Mouse (Mus musculus): Measurements from ENCODE around the gene Zdhhc20. TPM values are rescaled to one million over a fixed set of nuclear protein-coding genes. Genes with fewer than 3 reads are reported as not detected.
A peak's percentile ranks its signal among the peaks of the same experiment; 100 is the strongest.
"Not testable (repeated sequence)": the region's sequence is repeated elsewhere in the genome, so short reads cannot be mapped to it uniquely, and the experiment has no call there.

Gene Zdhhc20
- polyA plus RNA-seq, 1 experiment, result 5.1 TPM

DNA sequence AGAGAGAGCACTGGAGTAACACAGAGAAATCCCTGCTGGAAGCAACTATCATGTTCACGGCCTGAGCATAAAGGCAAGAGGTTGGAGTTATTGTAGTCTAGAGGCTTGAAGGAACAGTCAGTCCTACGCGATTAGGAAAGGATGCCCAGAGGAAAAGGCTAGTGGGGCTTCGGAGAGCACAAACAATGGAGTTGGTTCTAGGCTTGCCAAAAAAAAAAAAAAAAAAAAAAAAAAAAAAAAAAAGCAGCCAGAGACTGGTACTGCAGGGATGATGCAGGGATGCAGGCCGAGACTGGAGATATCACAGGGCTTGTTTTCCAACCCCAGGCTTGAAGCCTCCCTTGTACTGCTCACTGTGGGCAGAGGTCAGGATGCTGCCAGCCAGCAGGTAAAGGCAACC lies 19.2 kb upstream of the Zdhhc20 start:
- H3K27ac ChIP-seq (replicated peaks; ENCODE audit: low read depth, low read length), result no peak overlapping the region
- peaks cover 10% of the 10 kb centered on the region for H3K4me1 ChIP-seq (ENCODE audit: control insufficient read depth, insufficient read depth, insufficient read length, low read length)
- no peak overlapping the region for H3K4me3 ChIP-seq (ENCODE audit: insufficient read depth, low read depth, low read length)

- Histone ChIP-seq H3K27ac (replicated peaks; ENCODE audit: low read depth, low read length) (peak overlapping the region; percentile 71), H3K4me3 (ENCODE audit: insufficient read depth, low read depth, low read length) (no peak overlapping the region), H3K4me1 (ENCODE audit: control insufficient read depth, insufficient read depth, insufficient read length, low read length) (peaks cover 10% of the 10 kb centered on the region)
Measured at GRCm38 (mm10) chr14:57908431-57908830, 18.4 kb upstream of the Zdhhc20 start.

GRCm38 (mm10) chr14:57901998-57902397 lies 11.9 kb upstream of the Zdhhc20 start:
- H3K4me3 ChIP-seq (ENCODE audit: insufficient read depth, low read depth, low read length), result no peak overlapping the region
- H3K27ac ChIP-seq (replicated peaks; ENCODE audit: low read depth, low read length), result no peak overlapping the region
- no peaks in the 10 kb centered on the region for H3K4me1 ChIP-seq (ENCODE audit: control insufficient read depth, insufficient read depth, insufficient read length, low read length)

GRCm38 (mm10) chr14:57896882-57897281 lies 6.8 kb upstream of the Zdhhc20 start:
- Histone ChIP-seq H3K4me3 (ENCODE audit: insufficient read depth, low read depth, low read length) (no peak overlapping the region), H3K4me1 (ENCODE audit: control insufficient read depth, insufficient read depth, insufficient read length, low read length) (no peaks in the 10 kb centered on the region), H3K27ac (replicated peaks; ENCODE audit: low read depth, low read length) (no peak overlapping the region)

DNA sequence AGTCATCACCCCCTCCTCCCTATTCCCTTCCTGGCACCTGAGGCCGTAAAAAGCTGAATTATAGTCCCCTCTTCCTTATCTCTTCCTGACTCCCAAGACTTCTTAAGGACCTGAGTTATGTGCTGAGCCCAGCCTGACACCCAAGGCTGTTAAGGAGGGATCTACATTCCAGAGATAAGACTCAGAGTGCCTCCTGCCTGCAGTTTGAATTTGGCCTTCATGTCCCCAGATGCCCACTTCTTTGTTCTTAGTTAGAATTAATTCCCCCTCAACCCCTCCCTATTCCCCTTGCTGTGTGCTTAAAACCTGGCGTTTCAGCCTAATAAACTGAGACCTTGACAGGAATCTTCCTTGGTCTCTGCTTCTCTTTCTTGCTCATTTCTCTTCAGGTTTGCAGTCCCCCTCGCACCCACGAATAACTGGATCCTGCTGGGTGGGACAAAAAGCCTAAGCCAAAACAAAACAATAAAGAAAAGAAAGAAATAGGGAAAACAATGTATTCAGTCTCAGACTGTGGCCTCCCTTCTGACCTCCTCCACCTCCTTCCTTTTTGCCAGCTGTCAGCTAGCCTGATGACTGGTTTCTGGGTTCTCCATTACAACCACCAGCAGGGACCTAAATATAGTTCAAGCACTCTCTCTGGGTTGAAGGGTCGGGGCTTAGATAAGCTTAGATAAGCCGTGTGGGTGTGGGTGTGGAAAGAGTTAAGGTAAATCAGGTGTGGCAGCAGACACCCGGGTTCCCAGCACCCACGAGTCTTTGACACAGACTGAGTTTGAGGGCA lies 6.2 kb upstream of the Zdhhc20 start:
- H3K4me3 ChIP-seq (ENCODE audit: insufficient read depth, low read depth, low read length); H3K27ac ChIP-seq (replicated peaks; ENCODE audit: low read depth, low read length); H3K4me1 ChIP-seq (ENCODE audit: control insufficient read depth, insufficient read depth, insufficient read length, low read length): not testable (repeated sequence)

DNA sequence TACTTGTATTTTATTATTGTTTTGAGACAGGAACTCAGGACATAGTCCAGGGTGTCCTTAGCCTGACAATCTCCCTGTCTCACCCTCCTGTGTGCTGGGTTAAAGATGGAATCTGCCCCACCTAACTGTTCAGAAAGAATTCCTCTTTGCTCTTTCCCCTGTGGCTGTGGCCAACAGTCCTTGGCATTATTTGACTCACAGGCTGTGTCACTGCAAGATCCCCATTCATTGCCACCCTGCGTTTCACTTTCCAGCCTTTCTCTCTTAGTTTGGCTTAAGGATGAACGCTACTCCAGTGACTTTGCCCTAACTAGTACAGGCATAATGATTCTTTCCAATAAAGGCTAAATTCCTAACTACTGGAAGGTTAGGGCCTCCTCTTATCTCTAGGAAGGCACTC lies 4.3 kb upstream of the Zdhhc20 start:
- H3K4me1 ChIP-seq (ENCODE audit: control insufficient read depth, insufficient read depth, insufficient read length, low read length), result no peaks in the 10 kb centered on the region
- H3K4me3 ChIP-seq (ENCODE audit: insufficient read depth, low read depth, low read length), result no peak overlapping the region
- no peak overlapping the region for H3K27ac ChIP-seq (replicated peaks; ENCODE audit: low read depth, low read length)

DNA sequence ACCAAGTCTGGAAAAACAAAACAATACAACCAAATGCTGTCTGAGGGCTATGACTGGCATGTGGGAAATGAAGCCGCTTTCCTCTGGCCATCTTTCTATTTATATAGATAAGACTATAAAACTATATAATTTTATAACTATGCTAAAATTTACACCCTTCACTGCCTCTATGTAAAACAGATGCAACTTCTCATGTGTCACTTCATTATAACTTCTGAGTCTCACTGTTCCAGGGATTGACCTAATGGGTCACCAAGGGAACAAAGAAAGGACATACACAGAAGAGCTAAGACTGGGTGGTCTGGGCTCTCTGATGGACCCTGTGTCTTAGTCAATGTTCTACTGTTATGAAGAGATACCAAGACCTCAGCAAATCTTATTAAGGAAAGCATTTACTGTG lies 2.9 kb upstream of the Zdhhc20 start:
- no peak overlapping the region for H3K27ac ChIP-seq (replicated peaks; ENCODE audit: low read depth, low read length)
- 0 out of 2 replicates have a peak, but pooled peaks cover 4% of the 10 kb centered on the region for H3K4me1 ChIP-seq (ENCODE audit: control insufficient read depth, insufficient read depth, insufficient read length, low read length)
- no peak overlapping the region for H3K4me3 ChIP-seq (ENCODE audit: insufficient read depth, low read depth, low read length)

GRCm38 (mm10) chr14:57889541-57890010 lies 500 bp downstream of the Zdhhc20 start:
- H3K4me1 ChIP-seq (ENCODE audit: control insufficient read depth, insufficient read depth, insufficient read length, low read length), result 0 out of 2 replicates have a peak, but pooled peaks cover 5% of the 10 kb centered on the region
- H3K4me3 ChIP-seq (ENCODE audit: insufficient read depth, low read depth, low read length), result peak overlapping the region; percentile 97
- H3K27ac ChIP-seq (replicated peaks; ENCODE audit: low read depth, low read length), result peak overlapping the region; percentile 63

GRCm38 (mm10) chr14:57887171-57887570 lies 2.9 kb downstream of the Zdhhc20 start:
- H3K4me1 ChIP-seq (ENCODE audit: control insufficient read depth, insufficient read depth, insufficient read length, low read length), result peaks cover 14% of the 10 kb centered on the region; the same call in 1 of the 2 replicates
- H3K27ac ChIP-seq (replicated peaks; ENCODE audit: low read depth, low read length), result peak overlapping the region; percentile 18; the same call in 1 of the 2 replicates
- H3K4me3 ChIP-seq (ENCODE audit: insufficient read depth, low read depth, low read length), result no peak overlapping the region

DNA sequence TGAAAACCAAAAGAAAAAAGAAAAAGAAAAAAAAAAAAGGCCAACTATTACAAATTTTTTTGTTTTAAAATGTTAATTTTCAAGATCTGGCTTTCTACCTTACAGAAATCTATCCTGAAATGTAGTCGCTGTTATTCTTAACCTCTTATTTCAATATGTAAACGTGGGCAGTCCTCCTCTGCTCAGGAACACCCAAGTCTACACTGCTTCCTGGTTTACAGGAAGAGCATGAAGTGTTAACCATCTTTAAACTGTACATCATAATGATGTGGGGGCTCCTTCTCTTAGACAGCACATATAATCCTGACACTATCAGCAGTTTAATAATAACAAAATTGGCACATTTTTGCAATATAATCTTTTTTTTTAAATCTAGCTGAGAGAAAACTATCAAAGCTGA lies 4.0 kb downstream of the Zdhhc20 start:
- H3K4me1 ChIP-seq (ENCODE audit: control insufficient read depth, insufficient read depth, insufficient read length, low read length), result peaks cover 17% of the 10 kb centered on the region
- no peak overlapping the region for H3K27ac ChIP-seq (replicated peaks; ENCODE audit: low read depth, low read length)
- H3K4me3 ChIP-seq (ENCODE audit: insufficient read depth, low read depth, low read length), result no peak overlapping the region

- Histone ChIP-seq H3K27ac (replicated peaks; ENCODE audit: low read depth, low read length) (no peak overlapping the region), H3K4me3 (ENCODE audit: insufficient read depth, low read depth, low read length) (no peak overlapping the region), H3K4me1 (ENCODE audit: control insufficient read depth, insufficient read depth, insufficient read length, low read length) (peaks cover 17% of the 10 kb centered on the region)
Measured at GRCm38 (mm10) chr14:57883341-57883740, 6.7 kb downstream of the Zdhhc20 start.

- Histone ChIP-seq H3K27ac (replicated peaks; ENCODE audit: low read depth, low read length) (peak overlapping the region; percentile 44; the same call in 1 of the 2 replicates), H3K4me1 (ENCODE audit: control insufficient read depth, insufficient read depth, insufficient read length, low read length) (peaks cover 12% of the 10 kb centered on the region), H3K4me3 (ENCODE audit: insufficient read depth, low read depth, low read length) (no peak overlapping the region)
Measured at GRCm38 (mm10) chr14:57882720-57883119, 7.4 kb downstream of the Zdhhc20 start.

GRCm38 (mm10) chr14:57881793-57882192 lies 8.3 kb downstream of the Zdhhc20 start:
- Histone ChIP-seq H3K27ac (replicated peaks; ENCODE audit: low read depth, low read length) (0 out of 2 replicates have a peak overlapping the region, but pooled peaks have one; percentile 5), H3K4me1 (ENCODE audit: control insufficient read depth, insufficient read depth, insufficient read length, low read length) (peaks cover 12% of the 10 kb centered on the region), H3K4me3 (ENCODE audit: insufficient read depth, low read depth, low read length) (no peak overlapping the region)

DNA sequence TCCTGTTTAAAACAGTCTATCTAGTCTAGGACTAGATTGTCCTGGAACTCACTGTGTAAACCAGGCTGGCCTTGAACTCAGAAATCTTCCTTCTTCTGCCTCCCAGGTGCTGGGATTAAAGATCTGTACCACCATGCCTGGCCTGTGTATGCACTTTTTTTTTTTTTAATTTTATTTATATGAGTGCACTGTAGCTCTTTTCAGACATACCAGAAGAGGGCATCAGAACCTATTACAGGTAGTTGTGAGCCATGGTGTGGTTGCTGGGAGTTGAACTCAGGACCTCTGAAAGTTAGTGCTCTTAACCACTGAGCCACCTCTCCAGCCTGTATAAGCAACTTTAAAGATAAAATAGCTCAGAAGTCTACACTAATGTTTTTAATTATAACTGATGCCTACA lies 9.0 kb downstream of the Zdhhc20 start:
- H3K27ac ChIP-seq (replicated peaks; ENCODE audit: low read depth, low read length), result no peak overlapping the region
- H3K4me3 ChIP-seq (ENCODE audit: insufficient read depth, low read depth, low read length), result no peak overlapping the region
- H3K4me1 ChIP-seq (ENCODE audit: control insufficient read depth, insufficient read depth, insufficient read length, low read length), result peaks cover 12% of the 10 kb centered on the region

- Histone ChIP-seq H3K4me3 (ENCODE audit: insufficient read depth, low read depth, low read length) (no peak overlapping the region), H3K4me1 (ENCODE audit: control insufficient read depth, insufficient read depth, insufficient read length, low read length) (peaks cover 8% of the 10 kb centered on the region), H3K27ac (replicated peaks; ENCODE audit: low read depth, low read length) (no peak overlapping the region)
Measured at GRCm38 (mm10) chr14:57877921-57878320, 12.2 kb downstream of the Zdhhc20 start.

- peaks cover 2% of the 10 kb centered on the region; the same call in 1 of the 2 replicates for H3K4me1 ChIP-seq (ENCODE audit: control insufficient read depth, insufficient read depth, insufficient read length, low read length)
- H3K4me3 ChIP-seq (ENCODE audit: insufficient read depth, low read depth, low read length), result no peak overlapping the region
- no peak overlapping the region for H3K27ac ChIP-seq (replicated peaks; ENCODE audit: low read depth, low read length)
Measured at GRCm38 (mm10) chr14:57866676-57867276, 23.3 kb downstream of the Zdhhc20 start.
